Mouse (Mus musculus) CH12.LX (cell line): ENCODE measurements around the gene Elp4. TPM values are rescaled to one million over a fixed set of nuclear protein-coding genes. Genes with fewer than 3 reads are reported as not detected.

Source experiments
- DNase-seq: peaks from one replicate; pipeline ENCODE4 v3.0.0-alpha.2; 2013; ENCODE audit errors: extremely low read depth
- H3K27ac ChIP-seq: 2 replicates; pipeline ENCODE4 v1.5.1; 2012; ENCODE audit warnings: low read depth, mild to moderate bottlenecking, control low read depth, moderate library complexity; ENCODE audit not compliant: insufficient read depth
- H3K27me3 ChIP-seq: replicated peaks from 2 replicates; pipeline ENCODE3; 2012; ENCODE audit warnings: inconsistent platforms
- H3K36me3 ChIP-seq, 2 experiments: replicated peaks in 1 of 2; 2 replicates each; pipeline versions ENCODE3 to v1.6.1; 2012; ENCODE audit warnings: inconsistent platforms in 1 of 2, low read length in 1 of 2, mild to moderate bottlenecking in 1 of 2, mixed read lengths in 1 of 2, moderate library complexity in 1 of 2; ENCODE audit not compliant: control insufficient read depth in 1 of 2, insufficient read depth in 1 of 2
- H3K4me1 ChIP-seq, 2 experiments: 2 replicates each; pipeline ENCODE4 v1.6.1; 2012; ENCODE audit warnings: inconsistent platforms in 1 of 2, moderate library complexity in 1 of 2; ENCODE audit not compliant: insufficient read depth in 2 of 2, control insufficient read depth in 1 of 2
- H3K4me2 ChIP-seq: 2 replicates; pipeline ENCODE4 v1.6.1; 2012; ENCODE audit warnings: low read depth, mild to moderate bottlenecking, control low read depth; ENCODE audit not compliant: poor library complexity, insufficient read depth, severe bottlenecking
- H3K4me3 ChIP-seq, 3 experiments: fragments of 150-350 bp in 1 of 3; sonication (generic) in 1 of 3; replicated peaks in 1 of 3; 2 replicates each; pipeline versions ENCODE3 to v1.5.1; 2011 to 2012; ENCODE audit warnings: low read depth in 2 of 3, low read length in 2 of 3, mild to moderate bottlenecking in 2 of 3, moderate library complexity in 2 of 3, control low read depth in 1 of 3, improper control_type of control experiment in 1 of 3, inconsistent platforms in 1 of 3, mixed read lengths in 1 of 3; ENCODE audit not compliant: poor library complexity in 1 of 3
- H3K79me2 ChIP-seq: replicated peaks from 2 replicates; pipeline ENCODE4 v1.6.1; 2012; ENCODE audit warnings: mild to moderate bottlenecking, moderate library complexity; ENCODE audit not compliant: control insufficient read depth, poor library complexity, insufficient read depth, severe bottlenecking; ENCODE audit errors: extremely low read depth
- H3K9ac ChIP-seq: 2 replicates; pipeline ENCODE4 v1.6.1; 2012; ENCODE audit warnings: low read depth, mild to moderate bottlenecking, control low read depth, moderate library complexity; ENCODE audit not compliant: insufficient read depth
- H3K9me3 ChIP-seq: replicated peaks from 2 replicates; pipeline ENCODE3; 2012; ENCODE audit warnings: low read length, inconsistent platforms, mixed read lengths
- ETS1 ChIP-seq: conservative IDR thresholded peaks from 2 replicates; pipeline ENCODE4 v1.6.1; 2012; ENCODE audit warnings: low read depth, mild to moderate bottlenecking, inconsistent platforms, low read length, improper control_type of control experiment, moderate library complexity
- JUN ChIP-seq: IDR thresholded peaks from 2 replicates; pipeline ENCODE4 v1.6.1; 2011; ENCODE audit warnings: low read depth, mild to moderate bottlenecking, low read length, improper control_type of control experiment, moderate library complexity; ENCODE audit not compliant: insufficient read depth
- JUND ChIP-seq: conservative IDR thresholded peaks from 2 replicates; pipeline ENCODE4 v1.6.1; 2011; ENCODE audit warnings: low read depth, low read length, improper control_type of control experiment
- MAFK ChIP-seq: IDR thresholded peaks from 2 replicates; pipeline ENCODE4 v1.6.1; 2011; ENCODE audit warnings: low read length, improper control_type of control experiment; ENCODE audit not compliant: insufficient replicate concordance
- MEF2A ChIP-seq: IDR thresholded peaks from 2 replicates; pipeline ENCODE4 v1.6.1; 2014; ENCODE audit warnings: low read depth, mild to moderate bottlenecking, inconsistent platforms, low read length, improper control_type of control experiment, borderline replicate concordance
- MXI1 ChIP-seq: IDR thresholded peaks from 2 replicates; pipeline ENCODE4 v1.6.1; 2011; ENCODE audit warnings: mild to moderate bottlenecking, low read depth, low read length, improper control_type of control experiment
- NRF1 ChIP-seq: IDR thresholded peaks from 2 replicates; pipeline ENCODE4 v1.6.1; 2014; ENCODE audit warnings: low read depth, mild to moderate bottlenecking, inconsistent platforms, low read length, improper control_type of control experiment, moderate library complexity
- RAD21 ChIP-seq: IDR thresholded peaks from 2 replicates; pipeline ENCODE4 v1.6.1; 2011; ENCODE audit warnings: low read depth, mild to moderate bottlenecking, low read length, improper control_type of control experiment, moderate library complexity
- RCOR1 ChIP-seq: conservative IDR thresholded peaks from 2 replicates; pipeline ENCODE4 v1.6.1; 2012; ENCODE audit warnings: low read depth, mild to moderate bottlenecking, inconsistent platforms, low read length, improper control_type of control experiment
- USF1 ChIP-seq: IDR thresholded peaks from 2 replicates; pipeline ENCODE4 v1.6.1; 2014; ENCODE audit warnings: low read depth, mild to moderate bottlenecking, inconsistent platforms, low read length, improper control_type of control experiment
- USF2 ChIP-seq: conservative IDR thresholded peaks from 2 replicates; pipeline ENCODE4 v1.6.1; 2011; ENCODE audit warnings: low read depth, low read length, improper control_type of control experiment
- ZC3H11A ChIP-seq: IDR thresholded peaks from 2 replicates; pipeline ENCODE4 v1.6.1; 2012; ENCODE audit warnings: low read depth, mild to moderate bottlenecking, inconsistent platforms, low read length, improper control_type of control experiment
- ZMIZ1 ChIP-seq: IDR thresholded peaks from 2 replicates; pipeline ENCODE4 v1.6.1; 2012; ENCODE audit warnings: low read depth, mild to moderate bottlenecking, inconsistent platforms, low read length, improper control_type of control experiment
- dilution Hi-C: fragments of 300-500 bp; cut with MboI; formaldehyde crosslinking; loops from 2 replicates; pipeline ENCODE4 v1.14.3; 2020; ENCODE audit warnings: low sequenced_read_pairs; ENCODE audit not compliant: extremely low pct_unique_long_range_greater_than_20kb, extremely low pct_ligation_motif_present
- in situ Hi-C: fragments of 300-500 bp; cut with MboI; formaldehyde crosslinking; loops from 3 replicates; pipeline ENCODE4 v1.14.3; 2019; ENCODE audit warnings: low sequenced_read_pairs, low pct_ligation_motif_present, low pct_unique_long_range_greater_than_20kb, mixed read lengths
- polyA plus RNA-seq: library from polyadenylated mRNA; unstranded; fragments of >175 nt; gene quantifications from 2 replicates; pipeline ENCODE4 v1.2.1, GENCODE M21; 2012; ENCODE audit warnings: low read depth; ENCODE audit not compliant: insufficient read length
- total RNA-seq, 2 experiments: library from RNA; depleted of rRNA; stranded (reverse); fragments of 300-350 nt in 1 of 2; fragments of >200 nt in 1 of 2; gene quantifications; 2 replicates each; pipeline ENCODE4 v1.2.3; 2012 to 2014

The Elp4 gene
- total and polyA plus RNA-seq, 3 experiments = 11.6 to 31.2 (median 21.3) TPM

GRCm38 (mm10) chr2:105715409-105716115 lies 188.8 kb downstream of the Elp4 start:
- H3K9me3 ChIP-seq = no peaks in the 10 kb centered on the region

DNA sequence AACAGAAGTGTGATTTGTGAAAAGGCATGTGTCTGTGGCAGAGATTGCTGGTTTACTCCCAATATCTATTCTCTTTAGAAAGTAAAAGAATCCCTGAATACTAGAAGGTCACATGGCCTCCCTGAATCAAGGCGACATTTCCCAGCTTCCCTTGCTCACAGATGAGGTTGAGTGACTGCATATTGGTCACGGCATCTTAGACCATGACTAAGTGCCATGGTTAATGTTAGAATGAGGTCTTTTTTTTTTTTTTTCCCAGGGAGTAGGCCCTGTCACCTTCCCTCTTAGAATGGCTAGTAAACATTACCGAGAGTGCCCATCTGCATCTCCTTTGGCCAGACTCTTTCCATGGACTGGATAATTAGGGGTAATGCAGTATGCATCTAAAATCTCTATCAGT lies 193.9 kb downstream of the Elp4 start:
- no peaks in the 10 kb centered on the region for H3K79me2 ChIP-seq

More at GRCm38 (mm10) chr2:105715409-105716115, 188.8 kb downstream of the Elp4 start:
- dilution Hi-C loops (no loop called here), in situ Hi-C loops (no loop called here)
- Histone ChIP-seq H3K27me3 (no peaks in the 10 kb centered on the region), H3K4me1 (peaks cover 0 to 8% of the 10 kb centered on the region in 2 experiments; a peak in 2 of 4 replicates), H3K4me2 (no peak overlapping the region), H3K9ac (no peak overlapping the region), H3K36me3 (peaks cover 0 to 5% of the 10 kb centered on the region in 2 experiments), H3K4me3 (no peak overlapping the region), H3K27ac (no peak overlapping the region), H3K79me2 (no peaks in the 10 kb centered on the region)
- TF ChIP-seq MAFK = no peak
- no peak for TF ChIP-seq JUND
- TF ChIP-seq ZC3H11A = no peak
- no peak for TF ChIP-seq RAD21
- TF ChIP-seq MEF2A = no peak
- TF ChIP-seq MXI1 = no peak
- no peak for TF ChIP-seq ZMIZ1
- TF ChIP-seq USF1 = no peak
- no peak for TF ChIP-seq ETS1
- no peak for TF ChIP-seq RCOR1
- no peak for TF ChIP-seq NRF1
- TF ChIP-seq USF2 = no peak
- DNase-seq = no peak

More for the DNA sequence above, 193.9 kb downstream of the Elp4 start:
- Histone ChIP-seq H3K4me2 (no peak overlapping the region), H3K9me3 (no peaks in the 10 kb centered on the region), H3K9ac (no peak overlapping the region), H3K27me3 (no peaks in the 10 kb centered on the region), H3K36me3 (peaks cover 0 to 16% of the 10 kb centered on the region in 2 experiments), H3K4me1 (no peaks in the 10 kb centered on the region), H3K27ac (no peak overlapping the region)
- dilution Hi-C loops = no loop called here
- DNase-seq = no peak
- in situ Hi-C loops = no loop called here
- no peak for TF ChIP-seq JUN
- no peak for TF ChIP-seq MEF2A
- TF ChIP-seq USF2 = no peak
- TF ChIP-seq, all 38 proteins: peak for 0
- no peak overlapping the region for H3K4me3 ChIP-seq
